Mouse (Mus musculus): ENCODE measurements around the gene Smurf2. TPM values are rescaled to one million over a fixed set of nuclear protein-coding genes. Genes with fewer than 3 reads are reported as not detected.
"Not testable (repeated sequence)": the region's sequence is repeated elsewhere in the genome, so short reads cannot be mapped to it uniquely, and the experiment has no call there.

Gene Smurf2
- total RNA-seq, 2 experiments from 2014 or later: 36.1 to 37.0 TPM

GRCm38 (mm10) chr11:106812410-106813136 is 107.9 kb downstream of the Smurf2 start:
- no peak for DNase-seq

DNA sequence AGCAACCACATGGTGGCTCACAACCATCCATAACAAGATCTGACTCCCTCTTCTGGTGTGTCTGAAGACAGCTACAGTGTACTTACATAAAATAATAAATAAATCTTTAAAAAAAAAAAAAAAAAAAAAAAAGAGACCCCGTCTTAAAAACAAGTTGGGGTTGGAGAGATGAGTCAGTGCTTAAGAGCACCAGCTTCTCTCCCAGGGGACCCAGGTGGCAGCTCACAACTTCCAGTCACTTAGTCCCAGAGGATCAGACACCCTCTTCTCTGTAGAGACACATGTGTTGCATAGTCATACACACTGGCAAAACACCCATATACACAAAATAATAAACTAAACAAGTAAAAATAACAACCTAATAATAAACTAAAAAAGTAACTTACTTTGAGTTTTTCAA is 113.1 kb downstream of the Smurf2 start:
- DNase-seq: not testable (repeated sequence)

GRCm38 (mm10) chr11:106802069-106802627 is 118.4 kb downstream of the Smurf2 start:
- DNase-seq: no peak

DNA sequence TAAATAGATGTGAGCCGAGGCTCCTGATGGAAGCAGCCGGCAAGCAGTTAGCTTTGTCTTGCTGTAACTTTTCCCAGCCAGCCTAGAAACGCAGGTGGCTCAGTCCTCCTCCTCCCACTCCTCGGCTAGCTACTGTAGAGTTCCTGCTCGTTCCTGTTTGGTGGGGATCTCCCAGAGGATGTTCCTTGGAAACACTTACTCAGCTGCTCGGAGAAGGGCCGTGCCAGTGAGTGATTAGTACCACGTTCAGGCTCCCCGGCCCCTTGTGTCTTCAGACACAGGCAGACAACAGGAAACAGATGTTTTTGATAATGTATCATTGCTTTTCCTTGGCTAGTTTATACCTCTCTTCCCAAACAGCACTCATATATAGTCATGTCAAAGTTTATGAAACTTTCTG is 124.8 kb downstream of the Smurf2 start:
- DNase-seq: no peak

GRCm38 (mm10) chr11:106793846-106794245 is 126.7 kb downstream of the Smurf2 start:
- no peak for DNase-seq

DNA sequence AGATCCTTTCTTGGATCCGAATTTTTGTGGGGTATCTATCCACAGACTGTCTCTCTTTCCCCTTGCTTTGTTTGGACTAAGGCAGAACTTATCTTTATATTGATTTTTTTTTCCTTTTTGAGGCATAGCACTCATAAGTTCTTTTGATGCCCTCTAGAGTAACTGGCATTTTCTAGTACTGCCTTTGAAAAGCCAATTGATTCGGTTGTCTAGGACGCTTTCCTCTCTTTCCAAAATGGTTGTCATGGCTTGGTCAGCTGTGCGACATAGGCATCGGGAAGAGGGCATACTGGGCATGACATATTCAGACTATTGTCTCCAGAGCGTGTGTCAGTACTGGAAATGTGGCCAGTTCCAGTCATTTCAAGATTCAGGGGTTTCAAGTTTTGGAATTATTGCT is 130.9 kb downstream of the Smurf2 start:
- DNase-seq: no peak

DNA sequence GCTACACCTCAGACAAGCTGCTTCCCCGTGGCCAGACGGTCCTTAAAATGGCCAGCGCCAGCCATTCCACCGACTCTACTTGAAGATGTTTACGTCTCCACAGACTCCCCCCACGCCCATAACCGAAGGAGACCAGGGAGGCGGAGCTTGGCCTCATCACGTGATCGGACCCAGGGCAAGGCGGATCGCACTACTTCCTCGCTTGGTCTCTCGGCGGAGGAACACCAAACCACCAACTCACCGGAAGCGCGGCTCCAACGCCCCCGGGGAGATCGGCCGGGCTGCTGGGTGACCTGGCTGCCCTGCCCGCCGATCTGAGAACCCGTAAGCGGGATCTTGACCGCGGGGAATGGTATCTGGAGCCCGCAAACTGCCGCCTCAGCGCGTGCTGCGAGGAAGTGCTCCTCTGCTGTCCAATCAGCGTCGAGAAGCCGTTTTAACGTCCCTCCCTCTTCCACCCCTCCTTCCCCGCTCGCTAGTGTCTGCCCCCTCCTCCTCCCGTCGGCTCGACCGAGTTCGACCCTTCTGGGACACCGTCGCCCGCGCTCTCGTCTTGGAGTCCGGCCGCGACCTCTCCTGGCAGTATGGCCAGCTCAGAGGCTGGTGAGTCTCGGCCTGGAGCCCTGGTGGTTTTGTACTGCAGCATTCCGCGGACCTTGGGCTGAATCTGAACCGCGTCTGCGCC is 131.6 kb downstream of the Smurf2 start, which contains the start of the genes Ddx5 and Cep95:
TSS of gene Ddx5 (minus strand) at position 411 of the 685 bp plus-strand sequence.
TSS of gene Cep95 (plus strand) at position 478 of the 685 bp plus-strand sequence.
- DNase-seq: peak; percentile 94 to 98

- DNase-seq: peak; percentile 98 to 99
Observed at GRCm38 (mm10) chr11:106788026-106788774, 132.3 kb downstream of the Smurf2 start.

DNA sequence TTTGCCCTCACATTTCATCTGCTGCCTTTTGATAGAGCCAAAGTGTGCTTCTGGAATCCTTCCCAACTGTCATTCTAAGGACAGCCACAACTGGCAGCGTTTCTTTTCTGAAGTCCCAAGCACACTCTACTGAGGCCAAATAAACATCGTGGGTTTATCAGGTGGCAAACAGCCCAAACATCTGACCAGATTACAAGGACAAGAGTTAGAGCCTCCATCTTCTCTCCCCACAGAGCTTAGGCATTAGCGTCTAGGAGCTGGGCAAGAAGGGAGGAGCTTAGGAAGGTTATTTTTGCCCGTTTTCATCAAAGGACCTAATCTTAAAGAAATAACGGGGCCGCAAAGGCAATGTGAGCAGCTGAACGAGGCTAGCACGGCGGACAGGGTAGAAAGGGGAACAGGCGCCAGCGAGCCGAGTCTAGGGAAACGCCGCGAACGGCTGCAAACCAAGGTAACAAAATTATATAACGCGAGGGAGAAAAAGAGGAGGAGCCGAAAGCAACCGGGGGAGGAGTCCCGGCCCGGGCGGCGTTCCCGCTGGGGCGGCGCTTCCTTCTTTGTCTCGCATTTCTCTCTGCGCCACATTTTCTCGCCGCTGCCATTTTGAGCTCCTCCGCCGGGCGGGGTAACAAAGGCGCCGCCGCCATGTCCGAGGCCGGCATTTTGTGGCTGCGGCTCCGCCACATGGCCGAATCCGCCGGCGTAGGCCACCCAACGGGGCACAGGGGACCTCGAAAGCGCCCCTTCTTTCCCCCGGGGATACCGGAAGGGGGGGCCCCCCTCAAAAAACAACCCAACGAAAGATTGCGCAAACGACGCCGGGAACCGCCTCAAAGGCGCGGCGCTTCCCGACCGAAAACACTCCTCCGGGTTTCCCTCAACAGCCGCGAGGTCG is 133.1 kb downstream of the Smurf2 start:
- peak; percentile 93 to 95 for DNase-seq

DNA sequence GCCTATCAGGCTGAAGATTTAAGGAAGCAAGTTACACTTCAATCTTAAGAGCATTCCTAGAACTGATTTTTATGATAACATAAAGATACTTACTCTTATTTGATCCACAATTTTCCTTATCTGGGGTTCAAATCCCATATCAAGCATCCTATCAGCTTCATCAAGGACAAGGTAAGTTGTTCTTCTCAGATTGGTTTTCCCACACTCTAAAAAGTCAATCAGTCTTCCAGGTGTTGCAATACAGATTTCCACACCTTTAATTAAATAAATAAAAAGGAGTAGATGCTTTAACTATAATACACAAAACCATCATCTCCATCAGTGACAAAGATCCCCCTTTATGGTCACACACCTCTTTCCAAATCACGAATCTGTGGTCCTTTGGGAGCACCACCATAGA is 135.5 kb downstream of the Smurf2 start:
- DNase-seq: no peak

GRCm38 (mm10) chr11:106784476-106784875 is 136.0 kb downstream of the Smurf2 start:
- no peak for DNase-seq

- DNase-seq: no peak
Observed at GRCm38 (mm10) chr11:106782841-106783764, 137.4 kb downstream of the Smurf2 start.

- not testable (repeated sequence) for DNase-seq
Observed at GRCm38 (mm10) chr11:106782271-106782670, 138.2 kb downstream of the Smurf2 start.

- no peak for DNase-seq
Observed at GRCm38 (mm10) chr11:106780590-106781220, 139.8 kb downstream of the Smurf2 start.

GRCm38 (mm10) chr11:106780089-106780425 is 140.5 kb downstream of the Smurf2 start:
- DNase-seq: peak in 1 of 2 experiments; percentile 33

- peak; percentile 93 to 95 for DNase-seq
Observed at GRCm38 (mm10) chr11:106779388-106780088, 141.0 kb downstream of the Smurf2 start, which contains the start of gene Polg2. TSS of gene Polg2 (minus strand) at chr11:106779537.

GRCm38 (mm10) chr11:106778589-106779387 is 141.7 kb downstream of the Smurf2 start:
- no peak for DNase-seq

DNA sequence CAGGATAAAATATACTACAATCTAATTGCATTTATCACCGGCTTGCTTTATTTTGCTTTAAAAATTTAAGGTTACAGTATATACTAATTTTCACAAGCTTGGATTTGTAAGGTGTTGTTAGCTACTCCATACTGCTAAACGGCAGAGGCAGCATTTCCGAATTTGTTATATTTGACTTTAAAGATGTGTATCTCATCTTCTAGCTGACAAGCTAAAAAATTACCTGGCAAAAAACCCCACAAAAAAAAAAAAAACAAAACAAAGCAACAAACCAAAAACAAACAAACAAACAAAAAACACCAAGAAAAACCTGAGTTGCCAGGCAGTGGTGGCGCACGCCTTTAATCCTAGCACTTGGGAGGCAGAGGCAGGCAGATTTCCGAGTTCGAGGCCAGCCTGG is 142.4 kb downstream of the Smurf2 start:
- DNase-seq: no peak

All from heart, adult 18-20 months (tissue).